Mouse (Mus musculus) forebrain, embryonic 14.5 days (tissue): ENCODE results near the gene Exog. TPM values are rescaled to one million over a fixed set of nuclear protein-coding genes. Genes with fewer than 3 reads are reported as not detected.

Experiments used
- ATAC-seq: fragments of 200-750 bp; cut with Nextera tagmentation; 2 replicates; pipeline ENCODE4 v1.8.0; 2017; ENCODE audit warnings: mild to moderate bottlenecking, moderate library complexity
- DNase-seq: peaks from one replicate; pipeline ENCODE4 v3.0.0-alpha.2; 2015; ENCODE audit warnings: low spot score
- H3K27ac ChIP-seq: fragments of 300-500 bp; sonication (generic); 2 replicates; pipeline ENCODE4 v1.5.1; 2014; ENCODE audit warnings: low read depth, mild to moderate bottlenecking, control low read depth, low read length, moderate library complexity
- H3K27me3 ChIP-seq: fragments of 300-500 bp; sonication (generic); replicated peaks from 2 replicates; pipeline ENCODE4 v1.6.1; 2014; ENCODE audit warnings: low read length, control low read depth, mixed read lengths; ENCODE audit not compliant: control insufficient read depth, insufficient read depth
- H3K36me3 ChIP-seq: fragments of 300-500 bp; sonication (generic); 2 replicates; pipeline ENCODE4 v1.6.1; 2014; ENCODE audit warnings: low read length, control low read depth; ENCODE audit not compliant: control insufficient read depth, insufficient read depth
- H3K4me1 ChIP-seq: fragments of 300-500 bp; sonication (generic); 2 replicates; pipeline ENCODE4 v1.6.1; 2014; ENCODE audit warnings: antibody characterized with exemption, low read length, control low read depth; ENCODE audit not compliant: control insufficient read depth, insufficient read depth
- H3K4me2 ChIP-seq: fragments of 300-500 bp; sonication (generic); 2 replicates; pipeline ENCODE4 v1.6.1; 2014; ENCODE audit warnings: mild to moderate bottlenecking, control low read depth, low read length
- H3K4me3 ChIP-seq: fragments of 300-500 bp; sonication (generic); 2 replicates; pipeline ENCODE4 v1.5.1; 2014; ENCODE audit warnings: low read depth, low read length, control low read depth
- H3K9ac ChIP-seq: fragments of 300-500 bp; sonication (generic); 2 replicates; pipeline ENCODE4 v1.6.1; 2014; ENCODE audit warnings: mild to moderate bottlenecking, low read length, control low read depth, moderate library complexity
- H3K9me3 ChIP-seq: fragments of 300-500 bp; sonication (generic); replicated peaks from 2 replicates; pipeline ENCODE4 v1.6.1; 2016; ENCODE audit warnings: low read length, control low read depth, mixed read lengths; ENCODE audit not compliant: control insufficient read depth
- WGBS: fragments of 180-500 bp; shearing (Covaris S2); extraction: QIAGEN DNeasy Blood & Tissue Kit; methylation state at CpG from one replicate; pipeline ENCODE4 v1.1.7; 2014; 5-methylcytosine and 5-hydroxymethylcytosine counted together
- polyA plus RNA-seq: library from polyadenylated mRNA; unstranded; fragments of >200 nt; fragmentation: Nextera tagmentation; extraction: Ambion mirVana; gene quantifications from 2 replicates; pipeline ENCODE4 v1.2.1, GENCODE M21; 2014

The Exog gene
- polyA plus RNA-seq, 1 experiment from 2014 or later, result 54.2 TPM

- no peak overlapping the region for H3K4me2 ChIP-seq
- ATAC-seq (no peak), DNase-seq (no peak)
- 91% methylated on average over 5 of the region's 5 CpGs for WGBS
- H3K27ac ChIP-seq, result no peak overlapping the region
- 0 out of 2 replicates have a peak, but pooled peaks cover 5% of the 10 kb centered on the region for H3K9me3 ChIP-seq
- H3K36me3 ChIP-seq, result peaks cover 21% of the 10 kb centered on the region; the same call in 1 of the 2 replicates
- H3K4me1 ChIP-seq, result peaks cover 5% of the 10 kb centered on the region; the same call in 1 of the 2 replicates
- no peaks in the 10 kb centered on the region for H3K27me3 ChIP-seq
- H3K9ac ChIP-seq, result no peak overlapping the region
- no peak overlapping the region for H3K4me3 ChIP-seq
These were observed 34.9 kb upstream of the Exog start for GRCm38 (mm10) chr9:119409864-119410263.

DNA sequence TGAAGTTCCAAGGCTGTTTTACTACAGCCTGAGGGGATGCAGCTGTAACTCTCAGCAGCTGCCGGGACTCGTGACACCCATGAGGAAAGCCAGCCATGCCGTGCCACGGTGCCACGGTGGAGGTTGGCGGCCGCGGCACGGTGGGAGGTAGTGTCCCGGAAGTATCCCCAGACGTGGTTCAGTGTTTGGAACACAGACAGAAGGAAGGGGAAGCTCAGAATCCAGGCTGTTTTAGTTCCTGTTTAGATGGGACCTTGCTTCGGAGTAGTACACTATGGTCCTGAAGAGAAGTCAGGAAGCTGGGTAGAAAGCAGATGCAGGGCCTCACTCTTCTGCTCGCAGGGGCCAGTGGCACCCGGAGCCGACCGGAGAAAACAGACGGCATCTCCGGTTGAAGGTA is 26.7 kb upstream of the Exog start:
- 0 out of 2 replicates have a peak, but pooled peaks cover 4% of the 10 kb centered on the region for H3K4me1 ChIP-seq
- no peak overlapping the region for H3K4me3 ChIP-seq
- no peak for DNase-seq
- H3K27ac ChIP-seq, result no peak overlapping the region
- ATAC-seq, result no peak
- 0 out of 2 replicates have a peak, but pooled peaks cover 3% of the 10 kb centered on the region for H3K9me3 ChIP-seq
- no peak overlapping the region for H3K9ac ChIP-seq
- H3K4me2 ChIP-seq, result no peak overlapping the region
- 88% methylated on average over 18 of the region's 18 CpGs for WGBS
- H3K36me3 ChIP-seq, result no peaks in the 10 kb centered on the region
- H3K27me3 ChIP-seq, result no peaks in the 10 kb centered on the region

DNA sequence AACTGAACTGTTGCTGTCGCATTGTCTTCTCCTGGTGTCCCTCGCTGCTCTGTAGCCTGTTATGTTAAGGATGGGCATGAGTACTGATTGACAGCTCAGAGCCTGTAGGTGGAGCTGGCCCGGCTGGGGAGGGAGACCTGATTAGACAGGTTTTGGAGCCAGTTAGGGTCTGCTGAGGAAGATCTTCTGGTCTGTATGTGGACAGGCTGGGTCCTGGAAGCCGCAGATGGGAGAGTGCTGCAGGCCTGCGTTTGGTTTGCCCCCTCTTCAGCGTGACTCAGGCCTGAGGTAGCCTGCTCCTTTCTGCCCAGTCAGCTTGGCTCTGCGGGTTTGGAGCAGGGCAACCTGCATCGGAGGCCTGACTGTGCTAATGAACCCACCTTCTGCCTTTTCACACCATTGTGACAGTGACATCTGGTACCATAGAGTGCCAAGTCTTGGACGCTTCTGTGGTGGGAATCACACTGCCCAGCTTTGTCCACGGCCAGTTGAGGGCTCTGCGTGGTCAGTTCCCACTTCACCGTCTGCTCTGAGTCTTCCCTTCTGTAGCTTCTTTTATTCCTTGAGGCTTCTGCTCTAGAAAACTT is 24.8 kb upstream of the Exog start:
- 83% methylated on average over 12 of the region's 12 CpGs for WGBS
- peaks cover 7% of the 10 kb centered on the region for H3K4me1 ChIP-seq
- ATAC-seq (no peak), DNase-seq (no peak)
- no peak overlapping the region for H3K4me2 ChIP-seq
- no peak overlapping the region for H3K4me3 ChIP-seq
- no peak overlapping the region for H3K9ac ChIP-seq
- no peaks in the 10 kb centered on the region for H3K9me3 ChIP-seq
- no peak overlapping the region for H3K27ac ChIP-seq
- H3K36me3 ChIP-seq, result no peaks in the 10 kb centered on the region
- H3K27me3 ChIP-seq, result no peaks in the 10 kb centered on the region

DNA sequence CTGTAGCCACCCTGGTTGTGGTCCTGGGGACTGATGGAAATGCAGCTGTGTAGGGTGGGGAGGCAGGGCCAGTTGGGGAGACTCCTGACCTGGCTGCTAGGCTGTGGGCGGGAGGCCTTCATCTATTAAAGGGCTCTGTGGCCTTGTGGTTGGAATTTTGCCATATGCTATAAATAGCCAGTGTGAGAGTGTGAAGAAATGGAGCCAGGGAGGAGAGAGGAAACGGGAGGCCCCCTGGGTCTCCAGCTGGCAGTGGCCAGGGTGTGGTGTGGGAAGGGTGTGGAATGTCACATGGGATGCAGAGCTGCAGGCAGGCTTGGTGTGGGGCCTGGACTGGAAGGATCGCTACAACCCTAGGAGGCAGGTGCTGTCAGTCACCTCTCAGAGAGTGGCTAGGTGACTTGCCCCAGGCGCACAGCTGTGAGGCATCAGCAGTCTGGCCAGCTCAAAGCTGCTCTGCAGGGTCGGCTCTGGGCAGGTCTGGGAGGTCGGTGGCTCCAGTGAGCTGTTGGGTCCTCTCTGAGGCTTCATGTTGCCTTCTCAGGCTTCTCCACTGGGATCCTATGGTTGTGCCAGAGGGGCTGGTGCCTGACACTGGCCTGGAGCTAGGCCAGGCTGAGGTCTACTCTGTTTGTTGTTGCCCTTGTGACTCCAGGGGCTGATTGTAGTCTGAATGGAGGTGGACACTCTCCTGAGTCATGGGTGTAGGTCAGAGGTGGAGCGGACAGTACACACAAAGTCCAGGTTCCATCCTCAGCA is 19.3 kb upstream of the Exog start:
- ATAC-seq, result 0 out of 2 replicates have a peak, but pooled peaks have one; percentile 19
- Histone ChIP-seq H3K9ac (0 out of 2 replicates have a peak overlapping the region, but pooled peaks have one; percentile 25), H3K36me3 (peaks cover 31% of the 10 kb centered on the region), H3K4me3 (no peak overlapping the region), H3K4me1 (peaks cover 18% of the 10 kb centered on the region), H3K4me2 (no peak overlapping the region), H3K27ac (peak overlapping the region; percentile 33; the same call in 1 of the 2 replicates), H3K9me3 (no peaks in the 10 kb centered on the region), H3K27me3 (no peaks in the 10 kb centered on the region)
- WGBS, result 62% methylated on average over 7 of the region's 7 CpGs
- peak; percentile 59 for DNase-seq

DNA sequence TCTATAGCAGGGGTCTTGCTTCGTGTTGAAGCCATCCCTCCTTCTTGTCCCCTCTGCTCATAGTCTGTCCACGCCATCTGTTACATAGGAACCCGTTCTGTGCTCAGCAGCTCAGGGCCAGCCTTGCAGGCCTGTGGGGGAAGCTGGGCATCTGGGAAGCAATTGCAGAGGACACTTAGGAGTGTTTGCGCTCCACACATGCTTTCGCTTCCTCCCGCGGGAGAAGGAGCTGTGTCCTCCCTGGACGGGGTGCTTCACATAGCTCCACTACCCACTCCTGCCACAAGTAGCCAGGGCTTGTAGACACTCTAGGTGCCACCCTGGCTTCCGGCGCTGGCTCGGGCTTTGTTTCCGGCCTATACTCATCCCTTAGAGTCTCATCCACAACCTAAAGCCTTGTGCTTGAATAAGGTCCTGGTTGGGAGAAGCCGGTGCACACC is 18.7 kb upstream of the Exog start:
- no peaks in the 10 kb centered on the region for H3K9me3 ChIP-seq
- WGBS, result 87% methylated on average over 13 of the region's 13 CpGs
- H3K4me3 ChIP-seq, result no peak overlapping the region
- no peak overlapping the region for H3K4me2 ChIP-seq
- peaks cover 18% of the 10 kb centered on the region for H3K4me1 ChIP-seq
- ATAC-seq (no peak), DNase-seq (no peak)
- H3K27ac ChIP-seq, result peak overlapping the region; percentile 33; the same call in 1 of the 2 replicates
- H3K36me3 ChIP-seq, result peaks cover 36% of the 10 kb centered on the region
- H3K9ac ChIP-seq, result no peak overlapping the region
- no peaks in the 10 kb centered on the region for H3K27me3 ChIP-seq

DNA sequence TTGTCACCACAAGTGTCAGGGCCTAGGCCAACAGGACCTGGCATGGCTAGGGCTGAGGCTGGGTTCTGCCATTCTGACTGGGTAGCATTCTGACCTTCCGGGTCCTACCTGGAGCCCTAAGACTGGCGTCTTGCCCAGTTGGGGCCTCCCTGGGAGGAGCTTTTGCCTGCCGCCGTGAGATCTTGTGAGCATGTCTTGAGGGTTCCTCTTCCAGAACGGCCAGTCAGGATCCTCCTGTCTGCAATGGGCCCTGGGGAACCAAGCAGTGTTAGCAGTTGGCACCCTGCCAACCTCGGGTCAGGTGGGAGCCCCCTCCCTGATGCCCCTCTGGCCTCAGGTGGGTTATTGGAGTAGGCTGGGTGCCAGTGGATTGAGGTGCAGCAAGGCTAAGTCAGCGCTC is 18.3 kb upstream of the Exog start:
- DNase-seq (no peak), ATAC-seq (no peak)
- H3K27ac ChIP-seq, result 0 out of 2 replicates have a peak overlapping the region, but pooled peaks have one; percentile 33
- H3K9ac ChIP-seq, result no peak overlapping the region
- 63% methylated on average over 7 of the region's 7 CpGs for WGBS
- H3K4me2 ChIP-seq, result no peak overlapping the region
- H3K9me3 ChIP-seq, result no peaks in the 10 kb centered on the region
- no peak overlapping the region for H3K4me3 ChIP-seq
- H3K27me3 ChIP-seq, result no peaks in the 10 kb centered on the region
- H3K36me3 ChIP-seq, result peaks cover 41% of the 10 kb centered on the region
- H3K4me1 ChIP-seq, result peaks cover 18% of the 10 kb centered on the region

DNA sequence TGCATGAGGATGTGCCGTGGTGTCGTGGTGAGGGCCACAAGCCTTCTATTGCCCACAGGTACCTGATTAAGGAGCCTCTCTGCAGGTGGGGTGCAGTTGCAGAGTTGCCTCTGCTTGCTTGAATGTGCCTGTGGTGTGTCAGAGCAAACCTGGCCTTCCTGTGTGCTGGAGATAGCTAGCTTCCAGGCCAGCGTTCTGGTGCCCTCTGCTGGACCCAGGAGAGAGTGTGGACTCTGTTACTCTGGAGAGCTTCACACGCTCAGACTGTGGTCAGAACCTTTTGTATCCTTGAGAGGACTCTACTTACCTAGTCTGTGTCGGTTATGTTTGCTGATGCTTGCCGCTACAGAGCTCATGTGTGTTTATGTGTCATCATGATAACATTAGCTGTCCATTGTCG is 14.4 kb upstream of the Exog start:
- peak; percentile 75 for ATAC-seq
- 66% methylated on average over 7 of the region's 7 CpGs for WGBS
- no peak overlapping the region for H3K4me2 ChIP-seq
- DNase-seq, result peak; percentile 84
- no peak overlapping the region for H3K27ac ChIP-seq
- H3K4me1 ChIP-seq, result peaks cover 7% of the 10 kb centered on the region
- H3K9ac ChIP-seq, result no peak overlapping the region
- H3K9me3 ChIP-seq, result no peaks in the 10 kb centered on the region
- no peak overlapping the region for H3K4me3 ChIP-seq
- H3K27me3 ChIP-seq, result no peaks in the 10 kb centered on the region
- H3K36me3 ChIP-seq, result peaks cover 76% of the 10 kb centered on the region

- Histone ChIP-seq H3K36me3 (peaks cover 93% of the 10 kb centered on the region), H3K27me3 (no peaks in the 10 kb centered on the region), H3K4me1 (no peaks in the 10 kb centered on the region), H3K27ac (no peak overlapping the region), H3K4me3 (no peak overlapping the region), H3K9ac (no peak overlapping the region), H3K9me3 (no peaks in the 10 kb centered on the region), H3K4me2 (no peak overlapping the region)
- no peak for DNase-seq
- no peak for ATAC-seq
- WGBS, result 94% methylated on average over 2 of the region's 2 CpGs
These were observed 8.9 kb upstream of the Exog start for GRCm38 (mm10) chr9:119435855-119436254.

DNA sequence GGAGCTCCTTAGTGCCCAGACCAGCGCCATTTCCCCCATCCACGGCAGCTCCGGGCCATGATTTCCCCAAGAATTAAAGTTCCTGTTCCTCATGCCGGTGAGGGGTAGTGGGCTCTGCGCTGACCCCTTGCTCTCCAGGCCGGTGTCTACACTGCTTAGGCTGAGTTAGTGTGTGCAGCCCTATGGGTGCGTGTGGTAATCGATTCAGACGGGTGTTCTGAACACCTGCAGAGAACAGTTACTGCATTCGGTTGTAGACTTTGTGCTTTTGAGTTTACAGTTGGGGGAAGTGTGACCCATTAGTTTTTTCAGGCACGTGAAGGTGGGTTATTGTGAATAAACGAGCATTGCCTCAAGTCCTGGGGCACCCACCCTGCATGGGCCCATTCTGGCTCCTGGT is 6.7 kb upstream of the Exog start:
- ATAC-seq (no peak), DNase-seq (no peak)
- Histone ChIP-seq H3K9me3 (no peaks in the 10 kb centered on the region), H3K4me2 (no peak overlapping the region), H3K4me3 (no peak overlapping the region), H3K27ac (no peak overlapping the region), H3K9ac (no peak overlapping the region), H3K4me1 (no peaks in the 10 kb centered on the region), H3K36me3 (peaks cover 75% of the 10 kb centered on the region), H3K27me3 (no peaks in the 10 kb centered on the region)
- 93% methylated on average over 12 of the region's 12 CpGs for whole genome bisulfite sequencing
